Mouse (Mus musculus) small intestine, adult 2 months (tissue): ENCODE measurements around the gene Xrcc1. TPM values are rescaled to one million over a fixed set of nuclear protein-coding genes. Genes with fewer than 3 reads are reported as not detected.
"Not testable (repeated sequence)": the region's sequence is repeated elsewhere in the genome, so short reads cannot be mapped to it uniquely, and the experiment has no call there.

Source experiments
- H3K27ac ChIP-seq: fragments of 200-500 bp; 2 replicates; pipeline ENCODE4 v1.5.1; 2012; ENCODE audit warnings: low read depth, low read length, control low read depth, inconsistent platforms; ENCODE audit not compliant: insufficient read depth
- H3K27me3 ChIP-seq: fragments of 200-500 bp; 2 replicates; pipeline ENCODE4 v1.6.1; 2012; ENCODE audit warnings: mild to moderate bottlenecking, moderate library complexity, low read length, inconsistent platforms; ENCODE audit not compliant: control insufficient read depth, insufficient read depth
- H3K36me3 ChIP-seq: fragments of 200-500 bp; 2 replicates; pipeline ENCODE4 v1.6.1; 2012; ENCODE audit warnings: mild to moderate bottlenecking, low read length, control low read depth, inconsistent platforms; ENCODE audit not compliant: control insufficient read depth, insufficient read depth
- H3K4me1 ChIP-seq: fragments of 200-500 bp; 2 replicates; pipeline ENCODE4 v1.6.1; 2012; ENCODE audit warnings: low read length, inconsistent platforms, mixed read lengths; ENCODE audit not compliant: control insufficient read depth, insufficient read depth, insufficient read length
- H3K4me3 ChIP-seq: fragments of 200-500 bp; 2 replicates; pipeline ENCODE4 v1.5.1; 2012; ENCODE audit warnings: low read depth, mild to moderate bottlenecking, control low read depth, inconsistent platforms, low read length, moderate library complexity
- CTCF ChIP-seq: fragments of 200-500 bp; IDR thresholded peaks from 2 replicates; pipeline ENCODE4 v1.5.1; 2012; ENCODE audit warnings: low read depth, mild to moderate bottlenecking, control low read depth, inconsistent platforms, low read length, moderate library complexity, mixed read lengths; ENCODE audit not compliant: insufficient replicate concordance, insufficient read length; ENCODE audit errors: extremely low read depth
- POLR2A ChIP-seq: fragments of 200-500 bp; IDR thresholded peaks from 2 replicates; pipeline ENCODE4 v1.6.1; 2012; ENCODE audit warnings: low read depth, mild to moderate bottlenecking, control low read depth, inconsistent platforms, low read length, moderate library complexity
- WGBS: fragments of 180-500 bp; shearing (Covaris S2); methylation state at CpG from one replicate; pipeline ENCODE4 v1.1.7; 2018; 5-methylcytosine and 5-hydroxymethylcytosine counted together
- polyA plus RNA-seq: library from polyadenylated mRNA; depleted of rRNA; stranded (reverse); fragments of >200 nt; gene quantifications from 2 replicates; pipeline ENCODE4 v1.2.3, GENCODE M21; 2012

Xrcc1 gene
- polyA plus RNA-seq, 1 experiment: 24.7 TPM

GRCm38 (mm10) chr7:24610144-24610878 is 64.2 kb downstream of the Xrcc1 start, which contains the start of gene Phldb3:
Gene Phldb3 (plus strand): TSS chr7:24610763.
- 2% methylated on average over 27 of the region's 27 CpGs for WGBS

DNA sequence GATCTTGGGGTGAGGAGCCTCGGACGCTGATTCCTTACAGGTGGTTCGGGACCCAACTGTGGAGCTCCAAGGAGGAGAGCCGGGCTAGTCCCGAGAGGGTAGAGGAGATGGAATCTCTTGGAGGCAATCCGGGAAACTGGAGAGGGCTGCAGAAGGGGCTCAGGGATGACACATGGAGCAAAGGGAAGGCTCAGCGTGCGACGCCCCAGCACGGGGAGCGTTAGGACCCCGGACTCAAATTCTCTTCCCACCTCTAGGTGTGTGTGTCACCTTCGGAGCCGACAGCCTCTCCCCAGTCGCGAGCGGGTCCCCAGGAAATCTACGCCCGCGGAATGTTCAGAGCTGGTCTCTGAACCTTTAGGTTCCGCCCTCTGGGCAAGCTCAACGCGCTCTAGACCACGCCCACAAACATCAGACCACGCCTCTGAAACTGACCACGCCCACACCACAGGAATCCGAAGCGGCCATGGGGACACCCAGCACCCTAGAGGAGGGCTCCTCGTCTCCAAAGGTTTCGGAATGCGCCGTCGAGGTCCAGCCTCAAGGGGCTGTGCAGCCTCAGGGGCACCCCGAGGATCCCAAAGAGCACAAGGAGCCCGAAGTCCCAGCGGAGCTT is 64.9 kb downstream of the Xrcc1 start:
- Histone ChIP-seq H3K27ac (peak overlapping the region; percentile 48), H3K4me3 (peak overlapping the region; percentile 71), H3K36me3 (0 out of 2 replicates have a peak, but pooled peaks cover 1% of the 10 kb centered on the region), H3K4me1 (peaks cover 14% of the 10 kb centered on the region), H3K27me3 (no peaks in the 10 kb centered on the region)
- under 1% methylated on average over 36 of the region's 36 CpGs for WGBS
- TF ChIP-seq CTCF (no peak), POLR2A (peak; percentile 94; the same call in 1 of the 2 replicates)

More at GRCm38 (mm10) chr7:24610144-24610878, 64.2 kb downstream of the Xrcc1 start, which contains the start of gene Phldb3:
- peak within 1 kb of the TSS; percentile 71 for H3K4me3 ChIP-seq
- peaks cover 15% of the 10 kb centered on the region for H3K4me1 ChIP-seq
- peak within 1 kb of the TSS; percentile 48 for H3K27ac ChIP-seq
- 0 out of 2 replicates have a peak, but pooled peaks cover 1% of the 10 kb centered on the region for H3K36me3 ChIP-seq
- H3K27me3 ChIP-seq: no peaks in the 10 kb centered on the region
- TF ChIP-seq CTCF (no peak), POLR2A (no peak)

DNA sequence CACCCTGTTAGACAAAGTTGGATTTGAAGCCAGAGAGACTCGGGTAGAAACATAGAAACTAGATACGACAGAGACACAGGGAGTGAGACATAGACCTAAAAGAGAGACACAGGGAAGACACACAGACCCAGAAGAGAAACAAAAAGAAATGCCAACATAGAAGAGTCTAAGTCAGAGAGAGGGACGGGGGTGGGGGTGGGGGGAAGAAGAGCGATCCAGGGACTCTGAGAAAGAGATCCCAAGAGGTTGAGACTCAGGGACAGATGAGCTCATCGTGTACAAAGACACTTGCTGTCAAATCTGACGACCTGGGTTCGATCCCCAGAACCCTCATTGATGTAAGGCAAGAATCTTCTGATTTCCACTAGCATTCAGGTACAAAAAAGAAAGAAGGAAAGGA is 65.6 kb downstream of the Xrcc1 start:
- Histone ChIP-seq H3K4me3 (peak overlapping the region; percentile 71), H3K4me1 (peaks cover 13% of the 10 kb centered on the region), H3K36me3 (peaks cover 1% of the 10 kb centered on the region; the same call in 1 of the 2 replicates), H3K27me3 (no peaks in the 10 kb centered on the region), H3K27ac (no peak overlapping the region)
- 13% methylated on average over 7 of the region's 7 CpGs for WGBS
- TF ChIP-seq CTCF: no peak

- H3K4me1 ChIP-seq: peaks cover 13% of the 10 kb centered on the region
Measured at GRCm38 (mm10) chr7:24612308-24612910, 66.3 kb downstream of the Xrcc1 start.

GRCm38 (mm10) chr7:24614816-24615215 is 68.7 kb downstream of the Xrcc1 start:
- Histone ChIP-seq H3K4me3 (no peak overlapping the region), H3K27me3 (no peaks in the 10 kb centered on the region), H3K4me1 (peaks cover 9% of the 10 kb centered on the region), H3K27ac (no peak overlapping the region), H3K36me3 (peaks cover 11% of the 10 kb centered on the region)
- no peak for TF ChIP-seq CTCF
- no peak for TF ChIP-seq POLR2A
- 76% methylated on average over 13 of the region's 13 CpGs for WGBS

More at GRCm38 (mm10) chr7:24612308-24612910, 66.3 kb downstream of the Xrcc1 start:
- Histone ChIP-seq H3K27ac (no peak overlapping the region), H3K27me3 (no peaks in the 10 kb centered on the region), H3K4me3 (peak overlapping the region; percentile 35), H3K36me3 (peaks cover 4% of the 10 kb centered on the region; the same call in 1 of the 2 replicates)
- WGBS: 41% methylated on average over 27 of the region's 27 CpGs
- TF ChIP-seq POLR2A (no peak), CTCF (no peak)

GRCm38 (mm10) chr7:24617763-24618162 is 71.7 kb downstream of the Xrcc1 start:
- peaks cover 16% of the 10 kb centered on the region for H3K36me3 ChIP-seq
- WGBS: 87% methylated on average over 8 of the region's 8 CpGs
- H3K4me3 ChIP-seq: no peak overlapping the region

DNA sequence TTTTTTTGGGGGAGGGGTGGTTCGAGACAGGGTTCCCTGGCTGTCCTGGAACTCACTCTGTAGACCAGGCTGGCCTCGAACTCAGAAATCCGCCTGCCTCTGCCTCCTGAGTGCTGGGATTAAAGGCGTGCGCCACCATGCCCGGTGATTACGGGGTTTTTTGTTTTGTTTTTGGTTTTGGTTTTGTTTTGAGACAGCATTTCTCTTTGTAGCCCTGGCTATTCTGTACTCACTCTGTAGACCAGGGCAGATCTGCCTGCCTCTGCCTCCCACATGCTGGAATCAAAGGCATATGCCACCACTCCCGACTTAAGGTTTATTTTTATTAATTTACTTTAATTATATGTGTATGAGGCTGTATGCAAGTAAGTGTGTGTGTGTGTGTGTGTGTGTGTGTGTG is 72.3 kb downstream of the Xrcc1 start:
- H3K4me1 ChIP-seq, H3K27ac ChIP-seq, H3K27me3 ChIP-seq, H3K4me3 ChIP-seq: not testable (repeated sequence)
- 86% methylated on average over 8 of the region's 8 CpGs for WGBS
- H3K36me3 ChIP-seq: peaks cover 20% of the 10 kb centered on the region

More at GRCm38 (mm10) chr7:24617763-24618162, 71.7 kb downstream of the Xrcc1 start:
- Histone ChIP-seq H3K27me3 (no peaks in the 10 kb centered on the region), H3K27ac (no peak overlapping the region), H3K4me1 (no peaks in the 10 kb centered on the region)
- TF ChIP-seq CTCF: no peak
- no peak for TF ChIP-seq POLR2A
